Mouse (Mus musculus) adrenal gland, adult (tissue): ENCODE measurements around the gene 5730596B20Rik.

Experiments
- DNase-seq, 2 experiments: peaks; one replicate each; pipeline ENCODE4 v3.0.0; 2022 to 2023; ENCODE audit warnings: low spot score in 1 of 2; ENCODE audit not compliant: inconsistent age in 2 of 2

Gene 5730596B20Rik

GRCm38 (mm10) chr6:52191860-52192550 is 14.7 kb downstream of the 5730596B20Rik start:
- peak; percentile 91 to 96 for DNase-seq

GRCm38 (mm10) chr6:52194690-52195089 is 17.4 kb downstream of the 5730596B20Rik start:
- no peak for DNase-seq

- DNase-seq: no peak
Observed at GRCm38 (mm10) chr6:52196811-52197210, 19.5 kb downstream of the 5730596B20Rik start.

- peak; percentile 73 to 88 for DNase-seq
Observed at GRCm38 (mm10) chr6:52197271-52197670, 20.0 kb downstream of the 5730596B20Rik start.

- peak; percentile 39 to 75 for DNase-seq
Observed at GRCm38 (mm10) chr6:52200073-52200750, 22.9 kb downstream of the 5730596B20Rik start.

- no peak for DNase-seq
Observed at GRCm38 (mm10) chr6:52200751-52201250, 23.5 kb downstream of the 5730596B20Rik start.

- DNase-seq: peak in 1 of 2 experiments; percentile 38
Observed at GRCm38 (mm10) chr6:52201269-52201668, 24.0 kb downstream of the 5730596B20Rik start.

- no peak for DNase-seq
Observed at GRCm38 (mm10) chr6:52202362-52203120, 25.2 kb downstream of the 5730596B20Rik start.

- DNase-seq: peak in 1 of 2 experiments; percentile 88
Observed at GRCm38 (mm10) chr6:52203121-52203370, 25.7 kb downstream of the 5730596B20Rik start.

GRCm38 (mm10) chr6:52203371-52204049 is 26.2 kb downstream of the 5730596B20Rik start:
- DNase-seq: peak; percentile 60 to 88

GRCm38 (mm10) chr6:52204050-52204752 is 26.9 kb downstream of the 5730596B20Rik start, which contains the start of gene Hoxa5:
Gene Hoxa5 (minus strand): TSS chr6:52204587.
- DNase-seq: peak; percentile 91 to 96

GRCm38 (mm10) chr6:52205221-52205620 is 27.9 kb downstream of the 5730596B20Rik start:
- DNase-seq: no peak

- peak in 1 of 2 experiments; percentile 74 for DNase-seq
Observed at GRCm38 (mm10) chr6:52205638-52206621, 28.6 kb downstream of the 5730596B20Rik start.

- peak in 1 of 2 experiments; percentile 60 for DNase-seq
Observed at GRCm38 (mm10) chr6:52206882-52207683, 29.8 kb downstream of the 5730596B20Rik start.

- no peak for DNase-seq
Observed at GRCm38 (mm10) chr6:52207684-52207976, 30.3 kb downstream of the 5730596B20Rik start.

- peak; percentile 80 to 92 for DNase-seq
Observed at GRCm38 (mm10) chr6:52208072-52208867, 31.0 kb downstream of the 5730596B20Rik start, which contains the start of gene Hoxa6. Gene Hoxa6 (minus strand): TSS chr6:52208722.

GRCm38 (mm10) chr6:52208868-52209684 is 31.8 kb downstream of the 5730596B20Rik start:
- peak in 1 of 2 experiments; percentile 78 for DNase-seq
